Mouse (Mus musculus) heart, embryonic 11.5 days (tissue): ENCODE results near the gene Wasf2. TPM values are rescaled to one million over a fixed set of nuclear protein-coding genes. Genes with fewer than 3 reads are reported as not detected.
A peak's percentile ranks its signal among the peaks of the same experiment; 100 is the strongest.

Source experiments
- ATAC-seq: fragments of 200-750 bp; cut with Nextera tagmentation; replicated peaks from 2 replicates; pipeline ENCODE4 v1.8.0; 2017; ENCODE audit warnings: moderate library complexity; ENCODE audit not compliant: insufficient number of reproducible peaks, low FRiP score, low TSS enrichment
- H3K27ac ChIP-seq: fragments of 300-500 bp; sonication (generic); 2 replicates; pipeline ENCODE4 v1.5.1; 2014; ENCODE audit warnings: mild to moderate bottlenecking, low read depth, low read length
- H3K27me3 ChIP-seq: fragments of 300-500 bp; sonication (generic); 2 replicates; pipeline ENCODE4 v1.6.1; 2014; ENCODE audit warnings: mild to moderate bottlenecking, low read length, mixed read lengths; ENCODE audit not compliant: control insufficient read depth, insufficient read depth
- H3K36me3 ChIP-seq: fragments of 300-500 bp; sonication (generic); 2 replicates; pipeline ENCODE4 v1.6.1; 2014; ENCODE audit warnings: mild to moderate bottlenecking, low read length, moderate library complexity, mixed read lengths; ENCODE audit not compliant: control insufficient read depth, insufficient read depth
- H3K4me1 ChIP-seq: fragments of 300-500 bp; sonication (generic); 2 replicates; pipeline ENCODE4 v1.6.1; 2014; ENCODE audit warnings: low read length; ENCODE audit not compliant: control insufficient read depth, insufficient read depth
- H3K4me2 ChIP-seq: fragments of 300-500 bp; sonication (generic); 2 replicates; pipeline ENCODE4 v1.6.1; 2014; ENCODE audit warnings: mild to moderate bottlenecking, moderate library complexity
- H3K4me3 ChIP-seq: fragments of 300-500 bp; sonication (generic); 2 replicates; pipeline ENCODE4 v1.5.1; 2014; ENCODE audit warnings: low read depth, low read length
- H3K9ac ChIP-seq: fragments of 300-500 bp; sonication (generic); 2 replicates; pipeline ENCODE4 v1.6.1; 2014; ENCODE audit warnings: mild to moderate bottlenecking, low read depth, low read length, moderate library complexity
- H3K9me3 ChIP-seq: fragments of 300-500 bp; sonication (generic); replicated peaks from 2 replicates; pipeline ENCODE4 v1.6.1; 2016; ENCODE audit warnings: low read length; ENCODE audit not compliant: control insufficient read depth
- WGBS: fragments of 180-500 bp; shearing (Covaris S2); extraction: QIAGEN DNeasy Blood & Tissue Kit; methylation state at CpG from one replicate; pipeline ENCODE4 v1.1.7; 2014; ENCODE audit not compliant: insufficient replicate concordance; 5-methylcytosine and 5-hydroxymethylcytosine counted together
- polyA plus RNA-seq: library from polyadenylated mRNA; unstranded; fragments of >200 nt; fragmentation: Nextera tagmentation; extraction: Ambion mirVana; gene quantifications from 2 replicates; pipeline ENCODE4 v1.2.1, GENCODE M21; 2014

Gene Wasf2
- polyA plus RNA-seq, 1 experiment from 2014 or later: 55.8 TPM

DNA sequence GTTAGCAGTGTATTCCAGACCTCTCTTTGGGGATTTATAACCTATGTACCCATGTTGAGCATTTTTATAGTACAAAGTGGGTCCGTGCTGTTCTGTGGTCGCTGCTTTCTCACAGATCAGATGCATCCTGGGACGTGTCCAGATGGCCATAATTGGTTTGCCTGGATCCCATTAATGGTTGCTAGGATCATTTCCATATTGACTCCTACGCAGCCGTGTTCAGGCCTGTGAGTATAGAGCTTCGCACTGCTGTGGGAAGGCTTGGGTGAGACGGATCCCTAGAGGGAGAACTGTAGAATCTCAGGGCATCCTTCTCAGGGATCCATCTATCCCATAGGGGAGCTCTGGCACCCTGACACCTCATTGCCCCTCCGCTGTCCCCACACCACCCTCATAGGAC lies 99.3 kb downstream of the Wasf2 start:
- H3K36me3 ChIP-seq: no peaks in the 10 kb centered on the region
- ATAC-seq: no peak
- no peaks in the 10 kb centered on the region for H3K27me3 ChIP-seq
- no peaks in the 10 kb centered on the region for H3K4me1 ChIP-seq
- no peak overlapping the region for H3K9ac ChIP-seq
- H3K27ac ChIP-seq: no peak overlapping the region
- no peak overlapping the region for H3K4me3 ChIP-seq
- 77% methylated on average over 8 of the region's 8 CpGs for WGBS
- no peaks in the 10 kb centered on the region for H3K9me3 ChIP-seq
- no peak overlapping the region for H3K4me2 ChIP-seq

DNA sequence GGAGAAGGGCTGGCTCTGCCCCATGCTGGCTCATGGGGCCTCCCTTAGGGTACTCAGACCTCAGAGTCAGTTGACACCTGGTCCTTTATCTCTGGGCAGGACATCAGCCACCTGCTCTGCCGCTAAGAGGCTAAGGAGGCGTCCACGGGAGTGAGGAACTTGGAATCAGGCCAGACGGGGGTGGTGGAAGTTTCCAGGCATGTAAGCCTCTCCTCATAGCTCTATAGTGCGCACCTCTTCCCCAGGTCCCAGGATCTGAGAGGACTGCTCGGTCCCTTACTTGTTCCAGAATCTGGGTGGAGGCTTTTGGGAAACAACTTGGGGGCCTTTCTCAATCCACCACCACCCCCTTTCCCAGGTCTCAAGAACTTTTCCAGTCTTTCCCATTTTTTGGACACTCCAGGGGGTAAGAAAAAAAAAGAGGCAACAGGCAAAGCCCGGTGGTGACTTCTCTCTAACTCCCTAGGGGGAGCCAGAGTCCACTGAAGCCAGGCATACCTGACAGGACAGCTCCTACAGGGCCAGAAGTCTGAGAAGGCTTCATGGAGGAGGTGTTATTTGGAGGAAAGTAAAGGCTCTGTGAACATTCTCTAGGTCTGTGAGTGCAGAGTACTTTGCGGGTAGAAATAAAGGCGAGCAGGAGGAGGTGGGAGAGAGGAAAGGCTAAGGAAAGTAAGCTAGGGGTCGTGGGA lies 103.1 kb downstream of the Wasf2 start:
- 0 out of 2 replicates have a peak, but pooled peaks cover 4% of the 10 kb centered on the region for H3K27me3 ChIP-seq
- H3K27ac ChIP-seq: no peak overlapping the region
- H3K9ac ChIP-seq: no peak overlapping the region
- 31% methylated on average over 10 of the region's 10 CpGs for WGBS
- no peak; the same call in 1 of the 2 replicates for ATAC-seq
- H3K4me2 ChIP-seq: no peak overlapping the region
- H3K36me3 ChIP-seq: no peaks in the 10 kb centered on the region
- H3K4me3 ChIP-seq: no peak overlapping the region
- H3K4me1 ChIP-seq: no peaks in the 10 kb centered on the region
- H3K9me3 ChIP-seq: no peaks in the 10 kb centered on the region

DNA sequence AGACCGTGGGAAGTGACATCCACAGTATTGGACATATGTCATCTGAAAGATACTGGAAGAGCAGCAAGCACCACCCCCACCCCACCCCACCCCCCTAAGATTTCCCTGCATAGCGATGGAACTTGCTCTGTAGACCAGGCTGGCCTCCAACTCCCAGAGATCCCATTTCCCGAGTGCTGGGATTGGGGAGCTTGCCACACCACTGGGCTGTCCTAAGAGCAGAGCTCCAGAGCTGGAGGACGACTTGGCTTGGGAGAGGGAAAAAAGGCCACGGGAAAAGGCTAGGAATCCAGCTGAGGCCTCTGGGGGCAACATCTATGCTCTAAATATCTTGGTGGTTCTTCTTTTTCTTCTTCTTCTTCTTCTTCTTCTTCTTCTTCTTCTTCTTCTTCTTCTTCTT lies 104.5 kb downstream of the Wasf2 start:
- Histone ChIP-seq H3K4me3 (no peak overlapping the region), H3K27me3 (0 out of 2 replicates have a peak, but pooled peaks cover 4% of the 10 kb centered on the region), H3K9me3 (no peaks in the 10 kb centered on the region), H3K9ac (no peak overlapping the region), H3K4me2 (no peak overlapping the region), H3K36me3 (no peaks in the 10 kb centered on the region), H3K4me1 (no peaks in the 10 kb centered on the region), H3K27ac (no peak overlapping the region)
- WGBS: 52% methylated on average over 5 of the region's 5 CpGs
- ATAC-seq: no peak

DNA sequence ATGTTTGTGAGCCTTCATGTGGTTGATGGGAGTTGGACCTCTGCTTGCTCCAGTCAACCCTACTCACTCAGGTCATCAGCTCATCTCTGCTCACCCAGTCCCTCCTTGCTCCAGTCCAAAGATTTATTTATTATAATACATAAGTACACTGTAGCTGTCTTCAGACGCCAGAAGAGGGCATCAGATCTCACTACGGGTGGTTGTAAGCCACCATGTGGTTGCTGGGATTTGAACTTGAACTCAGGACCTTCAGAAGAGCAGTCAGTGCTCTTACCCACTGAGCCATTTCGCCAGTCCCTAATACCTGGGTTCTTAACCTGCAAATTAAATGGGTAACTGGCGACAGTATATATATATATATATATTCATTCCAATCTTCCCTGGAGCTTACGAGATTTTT lies 105.1 kb downstream of the Wasf2 start:
- Histone ChIP-seq H3K4me1 (peaks cover under 1% of the 10 kb centered on the region; the same call in 1 of the 2 replicates), H3K27ac (no peak overlapping the region)
- WGBS: 72% methylated on average over 5 of the region's 5 CpGs

DNA sequence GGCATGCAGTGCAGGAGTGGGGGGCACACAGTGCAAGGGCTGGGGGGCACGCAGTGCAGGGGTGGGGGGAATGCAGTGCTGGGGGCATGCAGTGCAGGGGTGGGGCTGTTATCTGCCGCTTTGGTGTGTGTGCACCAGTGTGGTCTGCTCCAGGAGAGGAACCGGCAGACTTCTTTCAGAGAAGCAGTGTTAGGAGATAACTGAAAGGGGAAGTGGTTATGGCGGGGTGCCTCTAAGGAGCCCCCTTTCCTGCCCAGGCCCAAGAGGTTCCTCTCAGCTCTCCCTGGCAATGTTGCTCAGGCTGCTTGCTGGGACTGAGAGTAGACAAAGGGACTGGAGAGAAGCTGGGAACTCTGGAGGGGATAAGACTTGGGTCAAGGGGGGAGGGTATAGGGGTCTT lies 107.6 kb downstream of the Wasf2 start:
- Histone ChIP-seq H3K4me2 (no peak overlapping the region), H3K27me3 (peaks cover 15% of the 10 kb centered on the region), H3K27ac (no peak overlapping the region), H3K4me1 (peaks cover 8% of the 10 kb centered on the region), H3K9me3 (no peaks in the 10 kb centered on the region), H3K9ac (no peak overlapping the region), H3K4me3 (no peak overlapping the region), H3K36me3 (no peaks in the 10 kb centered on the region)
- no peak for ATAC-seq
- 52% methylated on average over 4 of the region's 4 CpGs for WGBS

More for the DNA sequence above, 105.1 kb downstream of the Wasf2 start:
- Histone ChIP-seq H3K9ac (no peak overlapping the region), H3K4me2 (no peak overlapping the region), H3K4me3 (no peak overlapping the region), H3K27me3 (0 out of 2 replicates have a peak, but pooled peaks cover 4% of the 10 kb centered on the region), H3K9me3 (no peaks in the 10 kb centered on the region), H3K36me3 (no peaks in the 10 kb centered on the region)
- ATAC-seq: no peak

DNA sequence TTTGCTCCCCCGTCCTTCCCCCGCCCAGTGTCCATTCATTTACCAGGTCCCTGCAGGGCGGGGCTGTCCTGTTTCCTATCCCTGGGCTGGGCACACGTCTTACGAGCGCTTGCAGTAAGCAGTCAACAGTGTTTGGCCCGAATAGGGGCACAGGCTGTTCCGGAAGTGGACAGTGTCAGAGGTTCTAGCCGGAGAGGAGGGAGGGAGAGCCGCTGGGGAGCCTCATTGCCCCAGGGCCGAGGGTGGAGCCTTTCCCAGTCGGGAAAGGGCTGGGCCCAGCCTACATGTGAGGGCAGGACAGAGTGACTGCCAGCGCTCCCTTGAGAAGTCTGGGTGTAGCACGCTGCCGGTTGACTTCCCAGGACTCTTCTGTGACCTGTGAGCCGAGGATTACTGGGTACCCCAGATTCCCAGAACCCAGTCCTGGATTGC lies 110.2 kb downstream of the Wasf2 start, which contains the start of gene Map3k6:
TSS of gene Map3k6 (plus strand) at position 329 of the 432 bp plus-strand sequence.
- H3K9ac ChIP-seq: peak within 1 kb of the TSS; percentile 74
- peaks cover 32% of the 10 kb centered on the region for H3K27me3 ChIP-seq

DNA sequence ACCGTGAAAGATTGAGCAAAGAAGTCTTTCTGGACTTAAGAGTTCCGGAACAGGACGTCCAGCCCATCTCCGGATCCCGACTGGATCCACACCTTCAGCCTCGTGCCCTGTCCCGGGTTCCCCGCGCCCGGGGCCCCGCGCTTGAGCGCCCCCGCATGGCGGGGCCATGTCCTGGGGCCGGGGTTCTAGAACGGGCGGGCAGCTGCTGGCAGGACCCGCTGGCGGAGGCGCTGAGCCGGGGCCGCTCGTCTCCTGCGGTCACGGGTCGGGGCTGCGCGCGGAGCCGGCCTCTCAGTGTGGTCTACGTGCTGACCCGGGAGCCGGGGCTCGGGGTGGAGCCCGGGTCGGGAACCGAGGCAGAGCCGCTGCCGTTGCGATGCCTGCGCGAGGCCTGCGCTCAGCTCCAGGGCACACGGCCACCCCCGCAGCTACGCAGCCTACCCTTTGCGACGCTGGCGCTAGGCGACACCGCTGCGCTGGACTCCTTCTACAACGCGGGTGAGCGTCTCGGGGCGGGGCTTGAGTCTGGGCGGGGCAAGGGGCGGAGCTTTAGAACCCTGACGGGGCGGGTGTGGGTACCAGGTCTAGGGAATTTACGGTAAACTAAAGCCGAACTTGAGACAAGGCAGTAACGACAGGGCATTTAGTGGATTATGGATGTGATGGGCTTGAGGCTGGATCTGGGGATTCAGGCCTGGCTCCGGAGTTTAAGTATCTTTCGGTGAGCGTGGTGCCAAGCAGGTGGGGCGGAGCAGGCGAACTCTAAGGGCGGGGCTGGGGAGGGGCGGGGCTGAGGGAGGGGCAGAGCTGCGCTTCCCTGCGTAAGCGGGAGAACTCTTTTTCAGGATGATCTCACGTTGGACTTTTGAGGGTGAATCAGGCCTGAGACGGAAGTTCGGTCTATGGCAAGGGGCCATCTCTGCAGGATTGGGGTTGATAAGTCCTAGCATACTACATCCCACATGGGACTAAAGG lies 110.9 kb downstream of the Wasf2 start:
- WGBS: under 1% methylated on average over 78 of the region's 78 CpGs
- ATAC-seq: peak; percentile 85
- peak overlapping the region; percentile 66 for H3K27ac ChIP-seq
- H3K9me3 ChIP-seq: no peaks in the 10 kb centered on the region
- H3K4me1 ChIP-seq: peaks cover 12% of the 10 kb centered on the region
- H3K9ac ChIP-seq: peak overlapping the region; percentile 74
- H3K36me3 ChIP-seq: no peaks in the 10 kb centered on the region
- H3K4me3 ChIP-seq: peak overlapping the region; percentile 62
- peaks cover 35% of the 10 kb centered on the region for H3K27me3 ChIP-seq
- peak overlapping the region; percentile 98 for H3K4me2 ChIP-seq

More for the DNA sequence above, 110.2 kb downstream of the Wasf2 start, which contains the start of gene Map3k6:
- peak within 1 kb of the TSS; percentile 98 for H3K4me2 ChIP-seq
- no peak for ATAC-seq
- peak within 1 kb of the TSS; percentile 66 for H3K27ac ChIP-seq
- H3K4me1 ChIP-seq: peaks cover 12% of the 10 kb centered on the region
- no peaks in the 10 kb centered on the region for H3K9me3 ChIP-seq
- 5% methylated on average over 16 of the region's 16 CpGs for WGBS
- H3K36me3 ChIP-seq: no peaks in the 10 kb centered on the region
- H3K4me3 ChIP-seq: peak within 1 kb of the TSS; percentile 62

DNA sequence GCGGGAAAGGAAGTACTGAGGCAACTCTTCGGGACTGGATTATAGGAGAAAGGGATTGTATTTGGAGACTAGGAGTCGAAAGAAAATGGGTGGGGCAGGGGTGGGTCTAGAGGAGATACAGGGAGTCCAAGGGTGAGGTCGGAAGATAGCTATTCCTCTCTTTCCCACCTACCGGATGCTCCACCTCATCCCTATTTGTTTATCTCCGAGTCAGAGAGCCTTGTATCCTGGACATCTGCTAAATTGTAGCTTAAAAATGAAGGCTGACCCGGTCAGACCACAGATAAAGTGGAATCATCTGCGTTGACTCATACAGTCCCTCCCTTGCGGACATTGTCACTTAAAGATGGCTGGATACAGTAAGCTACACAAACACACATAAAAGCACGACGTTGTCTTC lies 111.6 kb downstream of the Wasf2 start:
- Histone ChIP-seq H3K27me3 (peaks cover 41% of the 10 kb centered on the region), H3K27ac (no peak overlapping the region), H3K4me2 (peak overlapping the region; percentile 98), H3K4me3 (peak overlapping the region; percentile 62), H3K4me1 (peaks cover 14% of the 10 kb centered on the region), H3K36me3 (no peaks in the 10 kb centered on the region), H3K9ac (0 out of 2 replicates have a peak overlapping the region, but pooled peaks have one; percentile 74), H3K9me3 (no peaks in the 10 kb centered on the region)
- 15% methylated on average over 11 of the region's 11 CpGs for WGBS
- ATAC-seq: no peak
